Mouse (Mus musculus) mature B cell (primary cell): ENCODE measurements around the gene E2f3.

Experiments used
- in situ Hi-C: fragments of 300-500 bp; cut with MboI; formaldehyde crosslinking; loops from 2 replicates; pipeline ENCODE4 v1.14.3; 2019

E2f3 gene

GRCm38 (mm10) chr13:29919841-29920240, 66.0 kb downstream of the E2f3 start:
- in situ Hi-C loops: no loop called here

- in situ Hi-C loops: no loop called here
Measured at GRCm38 (mm10) chr13:29916561-29916960, 69.3 kb downstream of the E2f3 start.

GRCm38 (mm10) chr13:29913606-29914005, 72.3 kb downstream of the E2f3 start:
- in situ Hi-C loops: no loop called here

GRCm38 (mm10) chr13:29913061-29913460, 72.8 kb downstream of the E2f3 start:
- in situ Hi-C loops: no loop called here

- in situ Hi-C loops: no loop called here
Measured at GRCm38 (mm10) chr13:29912251-29912650, 73.6 kb downstream of the E2f3 start.

GRCm38 (mm10) chr13:29911141-29911540, 74.7 kb downstream of the E2f3 start:
- in situ Hi-C loops: no loop called here

GRCm38 (mm10) chr13:29908431-29908830, 77.4 kb downstream of the E2f3 start:
- in situ Hi-C loops: no loop called here

- in situ Hi-C loops: no loop called here
Measured at GRCm38 (mm10) chr13:29907995-29908394, 77.9 kb downstream of the E2f3 start.

- in situ Hi-C loops: no loop called here
Measured at GRCm38 (mm10) chr13:29906734-29907133, 79.1 kb downstream of the E2f3 start.

GRCm38 (mm10) chr13:29903341-29903740, 82.5 kb downstream of the E2f3 start:
- in situ Hi-C loops: no loop called here

GRCm38 (mm10) chr13:29902676-29903075, 83.2 kb downstream of the E2f3 start:
- in situ Hi-C loops: no loop called here

- in situ Hi-C loops: no loop called here
Measured at GRCm38 (mm10) chr13:29901641-29902040, 84.2 kb downstream of the E2f3 start.

GRCm38 (mm10) chr13:29866780-29867179, 119.1 kb downstream of the E2f3 start:
- in situ Hi-C loops: no loop called here

GRCm38 (mm10) chr13:29864331-29864730, 121.5 kb downstream of the E2f3 start:
- in situ Hi-C loops: no loop called here

GRCm38 (mm10) chr13:29860087-29860486, 125.8 kb downstream of the E2f3 start:
- in situ Hi-C loops: no loop called here

- in situ Hi-C loops: loop anchor here (5.0 kb wide), 1 partner anchor 230 kb away; no protein-coding TSS in a partner anchor
Measured at GRCm38 (mm10) chr13:29857436-29857835, 128.4 kb downstream of the E2f3 start.
